Mouse (Mus musculus) heart, embryonic 11.5 days (tissue): ENCODE data around the gene Ankef1. TPM values are rescaled to one million over a fixed set of nuclear protein-coding genes. Genes with fewer than 3 reads are reported as not detected.

Experiments
- ATAC-seq: fragments of 200-750 bp; cut with Nextera tagmentation; replicated peaks from 2 replicates; pipeline ENCODE4 v1.8.0; 2017; ENCODE audit warnings: moderate library complexity; ENCODE audit not compliant: insufficient number of reproducible peaks, low FRiP score, low TSS enrichment
- H3K27ac ChIP-seq: fragments of 300-500 bp; sonication (generic); 2 replicates; pipeline ENCODE4 v1.5.1; 2014; ENCODE audit warnings: mild to moderate bottlenecking, low read depth, low read length
- H3K27me3 ChIP-seq: fragments of 300-500 bp; sonication (generic); 2 replicates; pipeline ENCODE4 v1.6.1; 2014; ENCODE audit warnings: mild to moderate bottlenecking, low read length, mixed read lengths; ENCODE audit not compliant: control insufficient read depth, insufficient read depth
- H3K36me3 ChIP-seq: fragments of 300-500 bp; sonication (generic); 2 replicates; pipeline ENCODE4 v1.6.1; 2014; ENCODE audit warnings: mild to moderate bottlenecking, low read length, moderate library complexity, mixed read lengths; ENCODE audit not compliant: control insufficient read depth, insufficient read depth
- H3K4me1 ChIP-seq: fragments of 300-500 bp; sonication (generic); 2 replicates; pipeline ENCODE4 v1.6.1; 2014; ENCODE audit warnings: low read length; ENCODE audit not compliant: control insufficient read depth, insufficient read depth
- H3K4me2 ChIP-seq: fragments of 300-500 bp; sonication (generic); 2 replicates; pipeline ENCODE4 v1.6.1; 2014; ENCODE audit warnings: mild to moderate bottlenecking, moderate library complexity
- H3K4me3 ChIP-seq: fragments of 300-500 bp; sonication (generic); 2 replicates; pipeline ENCODE4 v1.5.1; 2014; ENCODE audit warnings: low read depth, low read length
- H3K9ac ChIP-seq: fragments of 300-500 bp; sonication (generic); 2 replicates; pipeline ENCODE4 v1.6.1; 2014; ENCODE audit warnings: mild to moderate bottlenecking, low read depth, low read length, moderate library complexity
- H3K9me3 ChIP-seq: fragments of 300-500 bp; sonication (generic); replicated peaks from 2 replicates; pipeline ENCODE4 v1.6.1; 2016; ENCODE audit warnings: low read length; ENCODE audit not compliant: control insufficient read depth
- WGBS: fragments of 180-500 bp; shearing (Covaris S2); extraction: QIAGEN DNeasy Blood & Tissue Kit; methylation state at CpG from one replicate; pipeline ENCODE4 v1.1.7; 2014; ENCODE audit not compliant: insufficient replicate concordance; 5-methylcytosine and 5-hydroxymethylcytosine counted together
- polyA plus RNA-seq: library from polyadenylated mRNA; unstranded; fragments of >200 nt; fragmentation: Nextera tagmentation; extraction: Ambion mirVana; gene quantifications from 2 replicates; pipeline ENCODE4 v1.2.1, GENCODE M21; 2014

The Ankef1 gene
- polyA plus RNA-seq, 1 experiment from 2014 or later, result 0.20 TPM

DNA sequence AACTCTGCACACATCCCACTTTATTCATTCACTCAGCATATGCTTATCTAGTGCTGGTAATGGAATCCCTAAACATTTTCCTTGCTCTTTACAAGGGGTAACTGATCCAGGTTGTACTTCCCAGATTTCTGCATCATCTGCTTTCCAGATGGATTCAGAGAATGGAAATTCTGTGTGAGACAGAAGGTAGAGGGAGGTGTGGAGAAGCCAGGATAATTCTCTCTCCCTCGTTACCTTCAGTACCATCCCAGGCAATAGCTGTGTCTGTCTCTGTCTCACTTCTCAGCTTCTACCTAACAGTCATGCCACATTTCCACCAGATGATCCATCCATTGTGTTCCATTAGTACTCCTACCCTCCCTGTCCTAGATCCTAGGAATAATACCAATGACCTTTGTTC lies 60.6 kb downstream of the Ankef1 start:
- ATAC-seq, result no peak
- H3K9me3 ChIP-seq, result no peaks in the 10 kb centered on the region
- WGBS, result 67% methylated on average over 1 of the region's 1 CpGs
- no peak overlapping the region for H3K4me2 ChIP-seq
- H3K27me3 ChIP-seq, result no peaks in the 10 kb centered on the region
- no peaks in the 10 kb centered on the region for H3K36me3 ChIP-seq
- no peak overlapping the region for H3K4me3 ChIP-seq
- H3K9ac ChIP-seq, result no peak overlapping the region
- H3K27ac ChIP-seq, result no peak overlapping the region
- H3K4me1 ChIP-seq, result no peaks in the 10 kb centered on the region

DNA sequence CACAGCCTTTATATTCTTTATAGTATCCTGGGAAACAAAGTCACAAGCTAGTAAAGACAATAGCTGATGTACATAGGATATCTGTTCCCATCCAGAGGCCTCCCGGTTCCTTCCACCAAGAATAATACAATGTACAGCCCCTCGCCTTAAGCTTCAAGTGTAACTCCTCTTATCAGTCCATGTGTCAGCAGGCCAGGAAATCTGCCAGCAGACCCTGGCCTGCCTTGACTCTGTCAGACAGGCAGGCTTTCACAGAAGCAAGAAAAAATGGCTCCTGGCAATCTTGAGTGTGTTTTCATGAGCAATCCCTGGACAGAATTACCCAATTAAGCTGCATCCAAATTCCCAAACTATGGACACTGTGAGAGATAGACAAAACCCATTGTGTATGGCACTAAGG lies 69.1 kb downstream of the Ankef1 start:
- H3K27ac ChIP-seq, result no peak overlapping the region
- H3K9me3 ChIP-seq, result no peaks in the 10 kb centered on the region
- H3K4me1 ChIP-seq, result peaks cover 4% of the 10 kb centered on the region; the same call in 1 of the 2 replicates
- H3K4me3 ChIP-seq, result no peak overlapping the region
- no peak overlapping the region for H3K4me2 ChIP-seq
- no peaks in the 10 kb centered on the region for H3K36me3 ChIP-seq
- 9% methylated on average over 2 of the region's 2 CpGs for WGBS
- peak; percentile 57; the same call in 1 of the 2 replicates for ATAC-seq
- no peaks in the 10 kb centered on the region for H3K27me3 ChIP-seq
- H3K9ac ChIP-seq, result no peak overlapping the region

DNA sequence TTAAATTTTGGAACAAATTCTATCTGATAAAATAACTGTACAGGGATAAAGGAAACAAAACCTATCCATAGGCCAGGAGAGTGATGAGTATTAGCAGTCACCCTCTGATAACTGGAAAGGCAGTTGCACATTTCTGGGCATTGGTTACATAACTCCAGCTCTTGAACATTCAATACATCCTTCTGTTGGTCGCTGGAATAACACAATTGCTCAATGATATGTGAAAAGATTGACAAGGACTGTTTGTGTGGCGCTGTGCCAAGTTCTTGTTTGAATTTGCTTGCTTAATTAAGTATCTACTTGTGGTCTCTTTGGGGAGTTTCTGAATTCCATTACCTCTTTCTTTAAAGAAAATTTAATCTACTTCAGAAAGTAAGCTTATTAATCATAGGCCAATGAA lies 81.1 kb downstream of the Ankef1 start:
- WGBS, result 58% methylated on average over 2 of the region's 2 CpGs
- Histone ChIP-seq H3K27me3 (no peaks in the 10 kb centered on the region), H3K4me3 (no peak overlapping the region), H3K36me3 (no peaks in the 10 kb centered on the region), H3K9ac (no peak overlapping the region), H3K27ac (no peak overlapping the region), H3K4me2 (no peak overlapping the region), H3K4me1 (no peaks in the 10 kb centered on the region), H3K9me3 (no peaks in the 10 kb centered on the region)
- no peak for ATAC-seq

DNA sequence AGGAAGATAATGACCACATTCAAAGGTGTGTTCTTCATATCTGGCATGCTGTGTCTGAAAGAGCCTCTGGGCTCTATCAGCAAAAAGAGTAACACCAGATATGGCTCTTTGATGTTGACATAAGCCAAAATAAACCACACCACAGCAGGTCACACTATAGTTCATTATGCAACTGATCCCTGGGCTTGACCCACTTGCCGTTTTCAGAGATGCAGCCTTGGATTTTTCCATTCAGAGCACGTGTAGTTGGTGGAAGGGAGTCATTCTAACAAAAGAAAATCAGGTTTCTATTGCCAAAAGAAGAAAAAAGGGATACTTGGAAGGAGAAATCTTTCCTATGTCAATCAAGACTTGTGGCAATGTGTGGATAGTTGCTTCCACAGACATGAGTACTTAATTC lies 87.1 kb downstream of the Ankef1 start:
- 35% methylated on average over 2 of the region's 2 CpGs for WGBS
- Histone ChIP-seq H3K9ac (no peak overlapping the region), H3K4me3 (no peak overlapping the region), H3K4me2 (no peak overlapping the region), H3K9me3 (no peaks in the 10 kb centered on the region), H3K36me3 (no peaks in the 10 kb centered on the region), H3K27ac (no peak overlapping the region), H3K27me3 (no peaks in the 10 kb centered on the region), H3K4me1 (no peaks in the 10 kb centered on the region)
- ATAC-seq, result no peak

DNA sequence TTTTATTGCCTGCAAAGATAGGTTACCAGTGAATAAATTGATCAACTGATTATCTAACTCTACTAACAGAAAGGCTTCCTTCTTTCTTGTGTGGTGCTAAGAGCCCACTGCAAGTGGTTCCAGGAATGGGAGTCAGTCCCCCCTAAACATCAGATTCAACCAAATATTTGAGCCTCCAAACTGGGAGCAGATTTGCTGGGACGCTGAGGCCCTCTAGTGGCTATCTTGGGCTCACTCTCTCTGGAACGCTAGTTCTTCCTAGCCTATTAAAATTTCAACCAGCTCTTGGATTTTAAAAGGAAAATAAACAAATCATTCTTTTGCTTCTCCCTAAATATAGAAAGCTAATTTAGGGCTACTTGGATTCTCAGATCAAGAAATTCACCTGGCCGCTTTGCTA lies 94.7 kb downstream of the Ankef1 start:
- H3K36me3 ChIP-seq, result no peaks in the 10 kb centered on the region
- H3K27me3 ChIP-seq, result no peaks in the 10 kb centered on the region
- no peak overlapping the region for H3K9ac ChIP-seq
- H3K27ac ChIP-seq, result no peak overlapping the region
- WGBS, result 19% methylated on average over 3 of the region's 3 CpGs
- no peaks in the 10 kb centered on the region for H3K4me1 ChIP-seq
- no peak overlapping the region for H3K4me2 ChIP-seq
- no peaks in the 10 kb centered on the region for H3K9me3 ChIP-seq
- no peak for ATAC-seq
- H3K4me3 ChIP-seq, result no peak overlapping the region

DNA sequence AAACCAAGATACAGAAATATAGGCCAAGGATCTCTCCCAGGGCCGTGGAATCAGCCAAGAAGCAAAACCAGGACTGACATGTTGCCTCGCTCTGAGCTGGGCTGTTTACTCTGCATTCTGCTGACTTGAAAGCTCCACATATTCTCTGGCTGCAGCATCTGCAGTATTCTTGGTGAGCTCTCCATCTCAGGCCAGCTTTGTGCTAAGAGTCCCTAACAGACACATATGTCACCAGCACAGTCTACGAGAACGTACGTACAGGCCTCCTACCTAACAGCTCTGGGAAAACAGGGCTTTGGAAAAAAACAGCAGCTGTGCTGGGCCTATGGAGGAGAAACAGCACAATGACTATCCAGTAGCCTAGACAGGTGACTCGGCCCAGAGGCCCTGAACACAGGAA lies 97.0 kb downstream of the Ankef1 start:
- WGBS, result 73% methylated on average over 6 of the region's 6 CpGs

DNA sequence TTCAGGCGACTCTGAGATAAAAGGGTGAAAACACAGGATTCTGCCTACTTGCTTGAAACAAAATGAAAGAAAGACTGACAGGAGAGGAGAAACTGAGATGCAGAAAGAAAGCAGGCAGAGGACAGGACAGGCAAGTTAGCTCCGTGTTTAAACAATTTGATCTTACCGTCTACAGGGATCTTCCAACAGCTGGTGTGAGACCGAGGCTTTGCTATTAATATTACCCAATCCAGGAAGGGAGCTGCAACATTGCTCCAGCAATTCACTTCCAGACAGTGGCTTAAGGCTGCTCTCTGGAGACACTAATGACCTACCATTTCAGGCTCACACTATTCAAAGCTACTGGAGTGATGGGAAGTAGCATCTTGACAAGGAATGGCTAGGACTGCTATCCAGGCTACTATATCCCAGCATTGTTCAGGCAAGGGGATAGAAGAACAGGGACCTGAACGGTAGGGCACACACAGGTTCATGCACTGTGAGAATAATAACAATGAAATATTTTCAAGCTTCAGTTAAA lies 99.0 kb downstream of the Ankef1 start:
- no peak overlapping the region for H3K4me2 ChIP-seq
- ATAC-seq, result no peak
- H3K4me3 ChIP-seq, result no peak overlapping the region
- H3K4me1 ChIP-seq, result no peaks in the 10 kb centered on the region
- H3K36me3 ChIP-seq, result no peaks in the 10 kb centered on the region
- H3K9me3 ChIP-seq, result no peaks in the 10 kb centered on the region
- H3K9ac ChIP-seq, result no peak overlapping the region
- 84% methylated on average over 5 of the region's 5 CpGs for WGBS
- H3K27ac ChIP-seq, result no peak overlapping the region
- no peaks in the 10 kb centered on the region for H3K27me3 ChIP-seq

More for the DNA sequence above, 97.0 kb downstream of the Ankef1 start:
- Histone ChIP-seq H3K27ac (no peak overlapping the region), H3K36me3 (no peaks in the 10 kb centered on the region), H3K27me3 (no peaks in the 10 kb centered on the region), H3K9ac (no peak overlapping the region), H3K4me1 (no peaks in the 10 kb centered on the region), H3K9me3 (no peaks in the 10 kb centered on the region), H3K4me3 (no peak overlapping the region), H3K4me2 (no peak overlapping the region)
- ATAC-seq, result no peak

DNA sequence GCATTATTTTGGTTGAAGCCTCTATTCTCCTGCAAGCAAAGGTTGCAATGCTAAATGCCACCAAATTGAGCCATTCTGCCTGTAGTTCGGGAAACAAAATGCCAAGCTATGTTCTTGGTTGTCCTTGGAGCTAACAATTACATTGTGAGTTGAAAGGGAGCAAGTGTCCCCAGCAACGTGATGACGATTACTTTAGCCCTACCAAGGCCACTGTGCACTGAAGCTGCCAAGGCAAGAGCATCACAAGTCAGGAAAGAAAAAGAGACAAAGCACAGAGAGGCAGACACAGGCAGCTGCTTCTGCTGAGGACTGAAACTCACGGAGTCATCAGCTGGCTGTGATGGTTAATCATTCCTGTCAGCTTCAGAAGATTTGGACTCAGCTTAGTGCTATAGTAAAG lies 99.5 kb downstream of the Ankef1 start:
- no peak overlapping the region for H3K9ac ChIP-seq

More for the DNA sequence above, 99.5 kb downstream of the Ankef1 start:
- no peak overlapping the region for H3K27ac ChIP-seq
- no peak for ATAC-seq
- H3K27me3 ChIP-seq, result no peaks in the 10 kb centered on the region
- H3K4me2 ChIP-seq, result no peak overlapping the region
- H3K9me3 ChIP-seq, result no peaks in the 10 kb centered on the region
- no peaks in the 10 kb centered on the region for H3K4me1 ChIP-seq
- WGBS, result 68% methylated on average over 4 of the region's 4 CpGs
- H3K36me3 ChIP-seq, result no peaks in the 10 kb centered on the region
- no peak overlapping the region for H3K4me3 ChIP-seq
